Mouse (Mus musculus): Measurements from ENCODE around the gene Sez6. TPM values are rescaled to one million over a fixed set of nuclear protein-coding genes. Genes with fewer than 3 reads are reported as not detected.

Gene Sez6
- polyA plus RNA-seq, 1 experiment from 2014 or later, result 132 TPM

DNA sequence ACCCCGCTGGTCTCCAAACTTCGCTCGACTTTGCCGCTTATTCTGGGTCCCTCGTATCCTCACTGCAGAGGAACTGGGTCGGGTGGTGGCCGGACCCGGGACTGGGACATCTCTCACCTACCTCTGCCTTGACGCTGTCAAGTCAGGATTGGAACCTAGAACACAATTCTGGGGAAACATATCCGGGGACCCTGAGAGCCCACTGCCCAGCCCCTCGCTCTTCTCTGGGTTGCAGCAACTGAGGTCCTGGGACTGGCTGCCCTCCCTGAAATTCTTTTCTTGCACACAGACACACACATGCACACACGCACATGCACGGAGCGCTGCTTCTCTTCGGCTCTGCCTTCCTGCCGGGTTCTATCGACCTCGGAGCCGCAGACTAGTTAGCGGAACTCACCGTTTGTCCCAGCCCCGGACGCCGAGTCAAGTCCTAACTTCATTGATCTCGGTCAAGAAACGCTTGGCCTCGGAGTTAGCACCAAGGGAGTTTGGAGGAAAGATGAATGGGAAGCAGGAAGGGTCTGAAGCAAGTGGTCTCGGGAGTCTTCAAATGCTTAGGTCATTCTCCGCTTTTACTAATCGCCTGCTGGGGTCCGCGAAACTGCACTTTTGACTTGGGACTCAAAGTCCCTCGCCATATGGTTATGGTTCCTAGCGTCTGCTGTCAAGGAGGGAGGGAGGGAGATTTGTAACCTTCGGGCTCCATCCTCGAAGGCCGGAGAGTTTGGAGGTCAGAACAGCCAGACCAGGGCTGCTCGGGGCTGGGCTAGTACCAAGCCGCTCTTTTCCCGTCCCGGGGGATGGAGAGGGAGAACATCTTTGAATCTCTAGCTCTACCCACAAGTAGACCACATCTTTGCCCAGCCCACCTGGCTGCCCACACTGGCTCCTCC is 1.2 kb downstream of the Sez6 start:
- H3K4me2 ChIP-seq (ENCODE audit: low read length), result peak overlapping the region; percentile 78
- no peaks in the 10 kb centered on the region for H3K36me3 ChIP-seq (ENCODE audit: control insufficient read depth, insufficient read depth, low read length)
- peak overlapping the region; percentile 73 for H3K9ac ChIP-seq (ENCODE audit: low read depth, low read length)
- H3K27me3 ChIP-seq (replicated peaks; ENCODE audit: control insufficient read depth, insufficient read depth, low read length), result no peaks in the 10 kb centered on the region
- H3K27ac ChIP-seq (ENCODE audit: low read depth, low read length), result peak overlapping the region; percentile 89
- no peak for ATAC-seq
- peaks cover 50% of the 10 kb centered on the region for H3K4me1 ChIP-seq (ENCODE audit: control insufficient read depth, insufficient read depth, low read depth, low read length)
- WGBS, result 2% methylated on average over 41 of the region's 41 CpGs
- no peaks in the 10 kb centered on the region for H3K9me3 ChIP-seq (ENCODE audit: control insufficient read depth, low read length)
- peak overlapping the region; percentile 67 for H3K4me3 ChIP-seq (ENCODE audit: low read length)

DNA sequence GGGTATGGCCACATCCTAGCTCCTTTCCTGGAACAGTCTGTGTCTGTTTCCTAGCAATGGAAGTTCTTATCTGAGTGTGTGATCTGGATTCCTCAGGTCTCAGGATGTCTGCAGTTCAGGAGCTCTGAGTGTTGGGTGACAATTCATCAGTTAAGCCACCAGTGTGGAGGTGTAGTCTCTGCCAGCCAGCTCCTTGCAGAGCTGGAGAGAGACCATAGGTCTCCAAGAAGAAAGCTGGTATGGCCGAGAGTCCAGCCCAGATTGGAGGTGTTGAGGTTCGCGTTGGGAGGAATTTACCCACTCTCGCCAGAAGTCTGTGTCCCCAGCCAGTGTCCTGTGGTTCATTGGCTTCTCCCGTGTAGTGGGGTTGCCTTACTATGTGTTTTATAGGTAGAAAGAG is 2.0 kb downstream of the Sez6 start:
- H3K27me3 ChIP-seq (replicated peaks; ENCODE audit: control insufficient read depth, insufficient read depth, low read length), result no peaks in the 10 kb centered on the region
- H3K9ac ChIP-seq (ENCODE audit: low read depth, low read length), result peak overlapping the region; percentile 73
- WGBS, result 37% methylated on average over 5 of the region's 5 CpGs
- peak overlapping the region; percentile 89 for H3K27ac ChIP-seq (ENCODE audit: low read depth, low read length)
- H3K4me2 ChIP-seq (ENCODE audit: low read length), result peak overlapping the region; percentile 78
- no peaks in the 10 kb centered on the region for H3K9me3 ChIP-seq (ENCODE audit: control insufficient read depth, low read length)
- no peak for ATAC-seq
- peaks cover 53% of the 10 kb centered on the region for H3K4me1 ChIP-seq (ENCODE audit: control insufficient read depth, insufficient read depth, low read depth, low read length)
- H3K4me3 ChIP-seq (ENCODE audit: low read length), result peak overlapping the region; percentile 67
- no peaks in the 10 kb centered on the region for H3K36me3 ChIP-seq (ENCODE audit: control insufficient read depth, insufficient read depth, low read length)

DNA sequence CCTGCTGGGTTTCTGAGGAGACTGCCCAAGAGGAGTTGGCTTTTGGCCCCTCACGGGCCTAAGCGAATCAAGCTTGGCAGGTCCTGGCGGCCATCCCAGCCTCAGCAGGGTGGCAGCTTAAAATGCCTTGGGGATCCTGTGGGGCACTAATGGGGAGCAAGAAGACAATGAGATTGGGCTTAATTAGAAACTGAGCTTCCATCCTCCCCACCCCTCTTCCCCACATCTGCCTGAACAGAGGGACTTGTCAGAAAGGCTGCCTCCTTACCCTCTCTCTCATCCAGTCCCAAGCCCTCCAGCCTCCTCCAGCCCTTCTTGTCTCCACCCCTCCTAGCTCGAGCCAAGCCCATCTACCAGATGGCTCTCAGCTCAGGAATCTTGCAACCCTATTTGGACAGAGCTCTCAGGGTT is 3.5 kb downstream of the Sez6 start:
- Histone ChIP-seq H3K36me3 (ENCODE audit: control insufficient read depth, insufficient read depth, low read length) (no peaks in the 10 kb centered on the region), H3K9ac (ENCODE audit: low read depth, low read length) (peak overlapping the region; percentile 47), H3K4me2 (ENCODE audit: low read length) (peak overlapping the region; percentile 78), H3K9me3 (ENCODE audit: control insufficient read depth, low read length) (no peaks in the 10 kb centered on the region), H3K4me3 (ENCODE audit: low read length) (peak overlapping the region; percentile 67), H3K27me3 (replicated peaks; ENCODE audit: control insufficient read depth, insufficient read depth, low read length) (no peaks in the 10 kb centered on the region), H3K27ac (ENCODE audit: low read depth, low read length) (peak overlapping the region; percentile 89), H3K4me1 (ENCODE audit: control insufficient read depth, insufficient read depth, low read depth, low read length) (peaks cover 58% of the 10 kb centered on the region)
- ATAC-seq, result peak; percentile 51; the same call in 1 of the 2 replicates
- 2% methylated on average over 4 of the region's 4 CpGs for WGBS

DNA sequence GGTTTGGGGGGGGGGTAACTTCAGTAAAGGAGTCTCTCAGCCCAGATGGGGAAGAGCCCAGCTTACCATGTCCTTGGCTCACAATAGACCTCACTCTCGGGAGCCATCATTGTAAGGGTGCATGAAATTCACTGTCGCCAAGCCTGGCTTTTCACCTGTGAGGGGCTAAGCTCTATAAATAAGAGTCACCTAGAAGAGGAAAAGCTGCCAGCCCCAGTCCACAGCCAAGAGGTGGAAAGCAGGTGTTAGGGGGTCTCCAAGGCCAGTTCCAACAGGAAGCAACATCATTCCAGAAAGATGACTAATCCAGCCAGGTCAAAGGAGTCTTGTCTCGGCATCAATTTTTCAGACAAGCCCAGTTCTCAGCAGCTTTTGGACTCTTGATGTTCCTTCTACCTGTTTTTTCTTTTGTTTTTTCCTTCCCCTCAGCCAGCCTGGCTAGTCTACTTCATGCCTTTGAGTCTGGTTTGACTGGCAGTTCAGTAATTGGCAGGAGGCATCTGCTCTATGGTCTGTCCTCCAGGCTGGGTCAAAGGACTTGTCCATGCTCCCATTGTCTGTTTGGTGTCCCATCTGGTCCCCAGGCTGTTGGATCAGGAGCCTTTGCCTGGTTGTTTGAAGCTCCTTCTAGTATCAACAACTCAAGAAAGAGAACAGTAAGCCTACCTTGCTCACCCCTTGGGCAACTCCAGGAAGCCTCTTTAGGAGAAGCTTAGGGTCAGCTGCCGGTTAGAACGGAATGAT is 4.1 kb downstream of the Sez6 start:
- H3K4me1 ChIP-seq (ENCODE audit: control insufficient read depth, insufficient read depth, low read depth, low read length), result peaks cover 58% of the 10 kb centered on the region
- H3K4me2 ChIP-seq (ENCODE audit: low read length), result peak overlapping the region; percentile 78
- H3K9me3 ChIP-seq (ENCODE audit: control insufficient read depth, low read length), result no peaks in the 10 kb centered on the region
- peak overlapping the region; percentile 67 for H3K4me3 ChIP-seq (ENCODE audit: low read length)
- no peaks in the 10 kb centered on the region for H3K27me3 ChIP-seq (replicated peaks; ENCODE audit: control insufficient read depth, insufficient read depth, low read length)
- H3K9ac ChIP-seq (ENCODE audit: low read depth, low read length), result peak overlapping the region; percentile 13; the same call in 1 of the 2 replicates
- ATAC-seq, result no peak
- no peaks in the 10 kb centered on the region for H3K36me3 ChIP-seq (ENCODE audit: control insufficient read depth, insufficient read depth, low read length)
- WGBS, result 45% methylated on average over 5 of the region's 5 CpGs
- peak overlapping the region; percentile 21; the same call in 1 of the 2 replicates for H3K27ac ChIP-seq (ENCODE audit: low read depth, low read length)

DNA sequence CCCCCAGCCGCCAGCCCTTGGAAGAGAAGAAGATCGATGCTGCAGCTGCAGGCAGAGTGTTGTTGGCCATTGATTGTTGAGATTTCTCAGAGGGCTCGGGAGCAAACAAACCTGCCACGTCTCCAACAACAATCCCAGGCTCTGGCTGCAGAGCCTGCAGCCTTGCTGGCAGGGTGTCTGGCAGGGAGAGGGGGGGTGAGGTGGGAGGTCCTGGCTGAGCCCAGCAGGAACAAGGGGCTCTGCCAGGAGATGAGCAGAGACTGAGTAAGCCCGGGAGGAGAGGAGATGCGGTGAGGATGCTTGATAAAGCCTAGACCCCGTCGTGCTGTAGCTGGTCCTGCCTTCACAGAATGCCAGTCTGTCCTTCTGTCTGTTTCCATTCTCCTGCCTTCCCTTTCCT is 6.2 kb downstream of the Sez6 start:
- Histone ChIP-seq H3K4me2 (ENCODE audit: low read length) (peak overlapping the region; percentile 42), H3K4me3 (ENCODE audit: low read length) (no peak overlapping the region), H3K36me3 (ENCODE audit: control insufficient read depth, insufficient read depth, low read length) (no peaks in the 10 kb centered on the region), H3K4me1 (ENCODE audit: control insufficient read depth, insufficient read depth, low read depth, low read length) (peaks cover 53% of the 10 kb centered on the region), H3K27ac (ENCODE audit: low read depth, low read length) (peak overlapping the region; percentile 1; the same call in 1 of the 2 replicates), H3K27me3 (replicated peaks; ENCODE audit: control insufficient read depth, insufficient read depth, low read length) (no peaks in the 10 kb centered on the region), H3K9me3 (ENCODE audit: control insufficient read depth, low read length) (no peaks in the 10 kb centered on the region), H3K9ac (ENCODE audit: low read depth, low read length) (0 out of 2 replicates have a peak overlapping the region, but pooled peaks have one; percentile 24)
- WGBS, result 12% methylated on average over 8 of the region's 8 CpGs
- no peak for ATAC-seq

DNA sequence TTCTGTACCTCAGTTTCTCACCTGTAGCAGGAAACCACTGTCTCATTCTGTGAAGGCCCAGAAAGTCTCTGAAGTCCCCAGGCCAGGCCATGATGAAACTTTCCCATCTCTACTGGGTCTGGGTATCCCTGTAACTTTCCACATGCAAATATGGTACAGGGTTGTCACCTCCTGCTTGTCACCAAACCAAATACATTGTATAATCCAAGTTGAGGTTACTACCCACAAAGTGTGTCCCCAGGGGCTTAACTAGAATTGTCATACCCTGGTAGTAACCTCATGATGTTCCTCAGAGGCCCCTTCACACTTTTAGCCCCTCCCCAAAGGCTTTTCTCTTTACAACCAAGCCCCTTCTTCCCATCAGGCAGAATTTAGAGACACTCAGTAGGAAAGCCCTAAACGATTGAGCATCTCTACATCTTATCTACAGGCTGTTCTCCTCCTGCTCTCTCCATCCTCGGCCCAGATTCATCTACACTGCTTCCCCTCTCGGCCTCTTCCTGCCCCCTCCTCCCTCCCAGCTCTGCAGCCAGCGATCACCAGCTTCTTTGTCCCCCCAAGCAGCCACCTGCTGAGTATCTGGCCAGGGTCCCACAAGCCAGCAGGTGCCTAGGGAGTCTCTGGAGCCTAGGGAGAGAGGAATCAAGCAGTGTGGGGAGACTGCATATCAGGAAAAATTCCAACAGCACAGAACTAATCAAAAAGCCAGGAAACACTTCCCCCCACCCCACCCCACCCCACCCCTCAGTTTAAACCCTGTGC is 7.2 kb downstream of the Sez6 start:
- ATAC-seq, result no peak
- Histone ChIP-seq H3K9ac (ENCODE audit: low read depth, low read length) (no peak overlapping the region), H3K4me3 (ENCODE audit: low read length) (no peak overlapping the region), H3K27ac (ENCODE audit: low read depth, low read length) (peak overlapping the region; percentile 32; the same call in 1 of the 2 replicates), H3K36me3 (ENCODE audit: control insufficient read depth, insufficient read depth, low read length) (no peaks in the 10 kb centered on the region), H3K27me3 (replicated peaks; ENCODE audit: control insufficient read depth, insufficient read depth, low read length) (no peaks in the 10 kb centered on the region), H3K4me2 (ENCODE audit: low read length) (no peak overlapping the region), H3K9me3 (ENCODE audit: control insufficient read depth, low read length) (no peaks in the 10 kb centered on the region), H3K4me1 (ENCODE audit: control insufficient read depth, insufficient read depth, low read depth, low read length) (peaks cover 50% of the 10 kb centered on the region)
- WGBS, result 12% methylated on average over 4 of the region's 4 CpGs

DNA sequence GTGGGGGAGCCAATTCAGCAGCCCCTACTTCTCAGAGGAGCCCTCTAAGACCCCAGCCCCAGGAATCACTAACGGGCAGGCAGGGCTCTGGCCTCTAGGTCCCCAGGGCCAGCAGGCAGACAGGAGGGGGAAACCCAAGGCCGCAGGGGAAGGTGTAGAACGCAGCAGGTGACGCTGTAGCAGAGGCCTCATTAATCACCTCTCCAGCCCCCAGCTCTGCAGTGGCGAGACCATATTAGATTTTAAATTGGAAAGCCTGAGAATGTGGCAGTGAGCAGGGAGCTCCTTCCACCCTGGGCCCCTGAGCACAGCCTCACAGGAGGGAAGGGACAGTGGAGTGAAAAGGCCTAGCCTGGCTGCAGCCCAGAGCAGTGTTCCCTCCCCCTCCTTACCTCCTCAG is 11.6 kb downstream of the Sez6 start:
- Histone ChIP-seq H3K27ac (ENCODE audit: low read depth, low read length) (peak overlapping the region; percentile 66), H3K4me1 (ENCODE audit: control insufficient read depth, insufficient read depth, low read depth, low read length) (peaks cover 19% of the 10 kb centered on the region), H3K4me2 (ENCODE audit: low read length) (no peak overlapping the region), H3K36me3 (ENCODE audit: control insufficient read depth, insufficient read depth, low read length) (no peaks in the 10 kb centered on the region), H3K4me3 (ENCODE audit: low read length) (no peak overlapping the region), H3K9ac (ENCODE audit: low read depth, low read length) (peak overlapping the region; percentile 18; the same call in 1 of the 2 replicates), H3K27me3 (replicated peaks; ENCODE audit: control insufficient read depth, insufficient read depth, low read length) (no peaks in the 10 kb centered on the region), H3K9me3 (ENCODE audit: control insufficient read depth, low read length) (no peaks in the 10 kb centered on the region)
- ATAC-seq, result peak; percentile 22; the same call in 1 of the 2 replicates
- WGBS, result 17% methylated on average over 5 of the region's 5 CpGs

DNA sequence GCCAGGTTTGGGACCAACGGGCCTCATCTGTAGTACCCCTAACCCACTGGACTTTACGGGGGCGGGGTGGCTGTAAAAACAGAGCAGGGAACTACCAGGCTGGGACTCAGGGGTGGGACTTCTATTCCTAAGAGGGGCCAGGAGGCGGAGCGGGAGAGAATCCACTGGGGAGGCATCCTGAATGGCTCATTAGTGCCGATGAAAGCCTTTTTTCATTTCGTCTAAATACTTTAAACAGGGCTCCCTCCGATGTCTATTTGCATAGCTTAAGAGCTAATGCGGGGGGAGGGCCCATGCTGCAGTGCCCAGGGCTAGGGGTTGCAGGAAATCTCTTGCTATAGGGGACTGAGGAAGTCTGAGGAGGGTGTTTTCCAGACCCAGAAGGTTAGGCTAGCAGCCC is 17.3 kb downstream of the Sez6 start:
- Histone ChIP-seq H3K36me3 (ENCODE audit: control insufficient read depth, insufficient read depth, low read length) (no peaks in the 10 kb centered on the region), H3K9me3 (ENCODE audit: control insufficient read depth, low read length) (no peaks in the 10 kb centered on the region), H3K4me1 (ENCODE audit: control insufficient read depth, insufficient read depth, low read depth, low read length) (peaks cover 19% of the 10 kb centered on the region), H3K27me3 (replicated peaks; ENCODE audit: control insufficient read depth, insufficient read depth, low read length) (no peaks in the 10 kb centered on the region), H3K9ac (ENCODE audit: low read depth, low read length) (peak overlapping the region; percentile 25; the same call in 1 of the 2 replicates), H3K4me3 (ENCODE audit: low read length) (no peak overlapping the region), H3K4me2 (ENCODE audit: low read length) (peak overlapping the region; percentile 28; the same call in 1 of the 2 replicates), H3K27ac (ENCODE audit: low read depth, low read length) (no peak overlapping the region)
- WGBS, result 11% methylated on average over 9 of the region's 9 CpGs
- ATAC-seq, result peak; percentile 69

Data from hindbrain, embryonic 16.5 days (tissue).